16 mouse cellular contexts compared by ENCODE assay signal in genomic region chr10:80793033-80793784, GRCm38 (mm10). TPM values are rescaled to one million over a fixed set of nuclear protein-coding genes. Genes with fewer than 3 reads are reported as not detected.
DNase-seq lines count a peak whose midpoint lies in the region; ATAC-seq and TF ChIP-seq lines count a peak whose summit lies in the region.
"Had no signal": no experiment of that assay in that cellular context is flagged by ENCODE, and none has a peak within 500 bp of the region (broad histone marks: within the 10 kb centered on the region; RNA-seq: fewer than 3 reads in every experiment).

No protein-coding gene starts in this region.

- 88% methylated on average over 13 of the region's 13 CpGs for WGBS in hindbrain, postnatal 0 days
- WGBS in hindbrain, embryonic 12.5 days, result 88% methylated on average over 13 of the region's 13 CpGs

- no peak overlapping the region for H3K9ac ChIP-seq in hindbrain, postnatal 0 days (replicated peaks; ENCODE audit: low read length)
- no peak overlapping the region for H3K9ac ChIP-seq in hindbrain, embryonic 12.5 days
- H3K9ac ChIP-seq: hindbrain, embryonic 15.5 days; liver, embryonic 15.5 days had no signal

- no peaks in the 10 kb centered on the region for H3K9me3 ChIP-seq in hindbrain, postnatal 0 days (ENCODE audit: low read length)
- H3K9me3 ChIP-seq in hindbrain, embryonic 12.5 days (replicated peaks), result no peaks in the 10 kb centered on the region
- H3K9me3 ChIP-seq: hindbrain, embryonic 15.5 days; liver, embryonic 15.5 days had no signal

- no peak for TF ChIP-seq CTCF in hindbrain, postnatal 0 days (IDR thresholded peaks at IDR 0.05; ENCODE audit: low read depth)

- H3K27ac ChIP-seq in hindbrain, postnatal 0 days, result peak overlapping the region; percentile 41; the same call in 1 of the 2 replicates
- no peak overlapping the region for H3K27ac ChIP-seq in hindbrain, embryonic 12.5 days
- H3K27ac ChIP-seq: hindbrain, embryonic 15.5 days; liver, embryonic 15.5 days had no signal

- H3K27me3 ChIP-seq in hindbrain, postnatal 0 days (ENCODE audit: insufficient read depth, low read length), result no peaks in the 10 kb centered on the region
- H3K27me3 ChIP-seq in hindbrain, embryonic 12.5 days, result no peaks in the 10 kb centered on the region
- H3K27me3 ChIP-seq: hindbrain, embryonic 15.5 days; liver, embryonic 15.5 days had no signal

- no peak overlapping the region for H3K4me3 ChIP-seq in hindbrain, postnatal 0 days (ENCODE audit: low read length)
- no peak overlapping the region for H3K4me3 ChIP-seq in hindbrain, embryonic 12.5 days
- H3K4me3 ChIP-seq: hindbrain, embryonic 15.5 days; liver, embryonic 15.5 days had no signal

- peaks cover 49% of the 10 kb centered on the region for H3K36me3 ChIP-seq in hindbrain, postnatal 0 days (ENCODE audit: insufficient read depth, low read length)
- H3K36me3 ChIP-seq in hindbrain, embryonic 12.5 days, result peaks cover 79% of the 10 kb centered on the region

- peak; percentile 16; the same call in 1 of the 2 replicates for ATAC-seq in cerebellum, adult (ENCODE audit: insufficient number of reproducible peaks, low FRiP score, low TSS enrichment)
- ATAC-seq in hindbrain, postnatal 0 days, result no peak
- no peak for ATAC-seq in hindbrain, embryonic 12.5 days (ENCODE audit: low FRiP score)

- H3K4me1 ChIP-seq in hindbrain, postnatal 0 days (ENCODE audit: insufficient read depth, low read length), result peaks cover 6% of the 10 kb centered on the region
- H3K4me1 ChIP-seq in hindbrain, embryonic 12.5 days, result peaks cover 16% of the 10 kb centered on the region

- no peak overlapping the region for H3K4me2 ChIP-seq in hindbrain, postnatal 0 days (ENCODE audit: low read depth, low read length)
- H3K4me2 ChIP-seq in hindbrain, embryonic 12.5 days (replicated peaks), result no peak overlapping the region
- H3K4me2 ChIP-seq: hindbrain, embryonic 15.5 days; liver, embryonic 15.5 days; midbrain, embryonic 11.5 days had no signal

- DNase-seq in cerebellum, postnatal 4 days (ENCODE audit: low spot score in 2 of 2), result no peak
- DNase-seq in hindbrain, postnatal 0 days (ENCODE audit: low spot score), result no peak
- DNase-seq in cerebellum, adult 11 months, result peak; percentile 67
- DNase-seq in cerebellum, postnatal 25 days, result peak; percentile 76 to 81
- DNase-seq in lung, postnatal 10 days, result no peak
- DNase-seq in frontal cortex, postnatal 36 days (ENCODE audit: low spot score in 2 of 2), result no peak
- DNase-seq: embryo, embryonic 11 days; kidney, adult 11 months; lung, postnatal 36 days; thymus, postnatal 4 days had no signal

RNA-seq across cellular contexts. Expression of gene Sf3a2, which starts 4.8 kb away (rescaled TPM):
- 14.2 and 22.0 TPM in 2 replicates for total RNA-seq in hindbrain, postnatal 0 days (2014; rRNA removed)
- polyA plus RNA-seq in hindbrain, postnatal 0 days (2015; fragmentation: Nextera tagmentation; extraction: Ambion mirVana), result 48.7 and 53.2 TPM in 2 replicates
- polyA plus RNA-seq in hindbrain, embryonic 12.5 days (2016; fragmentation: Nextera tagmentation; extraction: Ambion mirVana), result 65.3 and 71.8 TPM in 2 replicates

RNA-seq across cellular contexts. Expression of gene Plekhj1, which starts 5.2 kb away (rescaled TPM):
- total RNA-seq in hindbrain, postnatal 0 days (2014; rRNA removed), result 74.4 and 82.3 TPM in 2 replicates
- polyA plus RNA-seq in hindbrain, postnatal 0 days (2015; fragmentation: Nextera tagmentation; extraction: Ambion mirVana), result 99.4 and 103 TPM in 2 replicates
- polyA plus RNA-seq in hindbrain, embryonic 12.5 days (2016; fragmentation: Nextera tagmentation; extraction: Ambion mirVana), result 139 TPM in 2 replicates

RNA-seq across cellular contexts. Expression of gene Amh, which starts 11.8 kb away (rescaled TPM):
- 0.47 and 2.6 TPM in 2 replicates for total RNA-seq in hindbrain, postnatal 0 days (2014; rRNA removed)
- polyA plus RNA-seq in hindbrain, postnatal 0 days (2015; fragmentation: Nextera tagmentation; extraction: Ambion mirVana), result 0.24 TPM in 1 of 2 replicates, not detected in the other
- not detected in 2 replicates for polyA plus RNA-seq in hindbrain, embryonic 12.5 days (2016; fragmentation: Nextera tagmentation; extraction: Ambion mirVana)
- polyA plus RNA-seq: limb, embryonic 11.5 days; midbrain, embryonic 11.5 days had no signal

RNA-seq across cellular contexts. Expression of gene Jsrp1, which starts 20.1 kb away (rescaled TPM):
- 0.22 TPM in 1 of 2 replicates, not detected in the other for total RNA-seq in hindbrain, postnatal 0 days (2014; rRNA removed)
- polyA plus RNA-seq in hindbrain, postnatal 0 days (2015; fragmentation: Nextera tagmentation; extraction: Ambion mirVana), result 1.4 and 1.6 TPM in 2 replicates
- 0.83 and 1.7 TPM in 2 replicates for polyA plus RNA-seq in hindbrain, embryonic 12.5 days (2016; fragmentation: Nextera tagmentation; extraction: Ambion mirVana)

RNA-seq across cellular contexts. Expression of gene Oaz1, which starts 33.2 kb away (rescaled TPM):
- total RNA-seq in hindbrain, postnatal 0 days (2014; rRNA removed), result 1,128 and 1,180 TPM in 2 replicates
- polyA plus RNA-seq in hindbrain, postnatal 0 days (2015; fragmentation: Nextera tagmentation; extraction: Ambion mirVana), result 1,097 and 1,185 TPM in 2 replicates
- polyA plus RNA-seq in hindbrain, embryonic 12.5 days (2016; fragmentation: Nextera tagmentation; extraction: Ambion mirVana), result 1,255 and 1,389 TPM in 2 replicates

Comparison
In these comparisons a context has a peak if more than half of its experiments do, and no peak if none do; other contexts are left out.
1. DNase-seq: peak in cerebellum, adult 11 months (single experiment) and cerebellum, postnatal 25 days (2 of 2); none in cerebellum, postnatal 4 days (0 of 2), hindbrain, postnatal 0 days (single experiment), lung, postnatal 10 days (single experiment) and frontal cortex, postnatal 36 days (0 of 2).